Mouse (Mus musculus) regulatory T cell (primary cell): ENCODE data around the gene Klhl21.
"Not testable (repeated sequence)": the region's sequence is repeated elsewhere in the genome, so short reads cannot be mapped to it uniquely, and the experiment has no call there.

Experiments
- in situ Hi-C: fragments of 300-600 bp; cut with MboI, MseI; formaldehyde crosslinking; loops from one replicate; pipeline ENCODE4 v1.15.1; 2025; ENCODE audit warnings: high pct_unique_total_duplicates

The Klhl21 gene

GRCm38 (mm10) chr4:152021568-152022097 lies 13.0 kb downstream of the Klhl21 start:
- in situ Hi-C loops = no loop called here

GRCm38 (mm10) chr4:152022506-152022905 lies 13.9 kb downstream of the Klhl21 start:
- in situ Hi-C loops = no loop called here

- in situ Hi-C loops = no loop called here
Observed at GRCm38 (mm10) chr4:152024525-152024924, 15.9 kb downstream of the Klhl21 start.

- in situ Hi-C loops = no loop called here
Observed at GRCm38 (mm10) chr4:152026751-152027508, 18.3 kb downstream of the Klhl21 start.

GRCm38 (mm10) chr4:152027524-152027923 lies 18.9 kb downstream of the Klhl21 start, which contains the start of gene Zbtb48:
Gene Zbtb48 (minus strand): TSS chr4:152027671.
- in situ Hi-C loops = no loop called here

- in situ Hi-C loops = no loop called here
Observed at GRCm38 (mm10) chr4:152028456-152028855, 19.9 kb downstream of the Klhl21 start.

GRCm38 (mm10) chr4:152029087-152029486 lies 20.5 kb downstream of the Klhl21 start:
- in situ Hi-C loops = no loop called here

- in situ Hi-C loops = loop anchor here (5.0 kb wide), 1 partner anchor 48 kb away; no protein-coding TSS in a partner anchor
Observed at GRCm38 (mm10) chr4:152029997-152030396, 21.4 kb downstream of the Klhl21 start.

- in situ Hi-C loops = loop anchor here (5.0 kb wide), 1 partner anchor 51 kb away; no protein-coding TSS in a partner anchor
Observed at GRCm38 (mm10) chr4:152032922-152033321, 24.3 kb downstream of the Klhl21 start.

- in situ Hi-C loops = not testable (repeated sequence)
Observed at GRCm38 (mm10) chr4:152036464-152036863, 27.9 kb downstream of the Klhl21 start.

GRCm38 (mm10) chr4:152038225-152038984 lies 29.8 kb downstream of the Klhl21 start, which contains the start of gene Tas1r1:
Gene Tas1r1 (minus strand): TSS chr4:152038568.
- in situ Hi-C loops = no loop called here

GRCm38 (mm10) chr4:152038985-152039830 lies 30.6 kb downstream of the Klhl21 start, which contains the start of gene Nol9:
Gene Nol9 (plus strand): TSS chr4:152039321.
- in situ Hi-C loops = no loop called here

GRCm38 (mm10) chr4:152039831-152040310 lies 31.3 kb downstream of the Klhl21 start:
- in situ Hi-C loops = no loop called here

- in situ Hi-C loops = no loop called here
Observed at GRCm38 (mm10) chr4:152041924-152042641, 33.5 kb downstream of the Klhl21 start.

GRCm38 (mm10) chr4:152043171-152043570 lies 34.6 kb downstream of the Klhl21 start:
- in situ Hi-C loops = no loop called here

- in situ Hi-C loops = no loop called here
Observed at GRCm38 (mm10) chr4:152044609-152045008, 36.0 kb downstream of the Klhl21 start.

- in situ Hi-C loops = no loop called here
Observed at GRCm38 (mm10) chr4:152062390-152063110, 53.9 kb downstream of the Klhl21 start.

GRCm38 (mm10) chr4:152067280-152067679 lies 58.7 kb downstream of the Klhl21 start:
- in situ Hi-C loops = no loop called here
